Mouse (Mus musculus): Measurements from ENCODE around the gene Ranbp3l. TPM values are rescaled to one million over a fixed set of nuclear protein-coding genes. Genes with fewer than 3 reads are reported as not detected.

The Ranbp3l gene
- polyA plus RNA-seq, 1 experiment from 2014 or later, result 7.7 TPM

- ChIA-PET POLR2A (interaction anchor here (0.7 to 1.4 kb wide), 2 partner anchors 16 to 23 kb away, joined by 3 to 4 read pairs; no protein-coding TSS in a partner anchor), CTCF (interaction anchor here (1.8 kb wide), 1 partner anchor 11 kb away, joined by 5 read pairs; no protein-coding TSS in a partner anchor)
- in situ Hi-C loops (cut with MboI; ENCODE audit: low pct_unique_long_range_greater_than_20kb), result no loop called here
- no peaks in the 10 kb centered on the region for H3K27me3 ChIP-seq
- no peak for TF ChIP-seq CTCF (IDR thresholded peaks at IDR 0.05)
- ATAC-seq (no peak), DNase-seq (ENCODE audit: low read depth, low spot score) (no peak)
Observed at GRCm38 (mm10) chr15:9079626-9080025, 111.9 kb downstream of the Ranbp3l start.

GRCm38 (mm10) chr15:9080206-9080605 lies 112.5 kb downstream of the Ranbp3l start:
- POLR2A ChIA-PET, result no interaction called here
- CTCF ChIA-PET, result interaction anchor here (1.8 kb wide), 2 partner anchors 9 to 12 kb away, joined by 5 read pairs; no protein-coding TSS in a partner anchor
- in situ Hi-C loops (cut with MboI; ENCODE audit: low pct_unique_long_range_greater_than_20kb), result no loop called here

GRCm38 (mm10) chr15:9081294-9081693 lies 113.5 kb downstream of the Ranbp3l start:
- DNase-seq (ENCODE audit: low read depth, low spot score) (no peak), ATAC-seq (no peak)
- no peak for TF ChIP-seq CTCF (IDR thresholded peaks at IDR 0.05)
- in situ Hi-C loops (cut with MboI; ENCODE audit: low pct_unique_long_range_greater_than_20kb), result no loop called here
- ChIA-PET POLR2A (no interaction called here), CTCF (interaction anchor here (1.8 kb wide), 1 partner anchor 8 kb away, joined by 5 read pairs; no protein-coding TSS in a partner anchor)
- no peaks in the 10 kb centered on the region for H3K27me3 ChIP-seq

More at GRCm38 (mm10) chr15:9080206-9080605, 112.5 kb downstream of the Ranbp3l start:
- DNase-seq (ENCODE audit: low read depth, low spot score) (no peak), ATAC-seq (no peak)
- TF ChIP-seq CTCF (IDR thresholded peaks at IDR 0.05), result no peak
- H3K27me3 ChIP-seq, result no peaks in the 10 kb centered on the region

GRCm38 (mm10) chr15:9082753-9083152 lies 115.0 kb downstream of the Ranbp3l start:
- ChIA-PET POLR2A (no interaction called here), CTCF (interaction anchor here (1.4 kb wide), 1 partner anchor 9 kb away, joined by 5 read pairs; no protein-coding TSS in a partner anchor)
- in situ Hi-C loops (cut with MboI; ENCODE audit: low pct_unique_long_range_greater_than_20kb), result no loop called here
- no peak for TF ChIP-seq CTCF (IDR thresholded peaks at IDR 0.05)
- no peak for ATAC-seq
- no peak for DNase-seq (ENCODE audit: low read depth, low spot score)
- no peaks in the 10 kb centered on the region for H3K27me3 ChIP-seq

- no peaks in the 10 kb centered on the region for H3K27me3 ChIP-seq
- ATAC-seq, result no peak
- no peak for DNase-seq (ENCODE audit: low read depth, low spot score)
- CTCF ChIA-PET, result interaction anchor here (1.1 kb wide), 1 partner anchor 10 kb away, joined by 4 read pairs; no protein-coding TSS in a partner anchor
- no peak for TF ChIP-seq CTCF (IDR thresholded peaks at IDR 0.05)
- POLR2A ChIA-PET, result no interaction called here
- in situ Hi-C loops (cut with MboI; ENCODE audit: low pct_unique_long_range_greater_than_20kb), result no loop called here
Observed at GRCm38 (mm10) chr15:9086813-9087212, 119.1 kb downstream of the Ranbp3l start.

GRCm38 (mm10) chr15:9087421-9087820 lies 119.7 kb downstream of the Ranbp3l start:
- ATAC-seq, result no peak
- no peak for DNase-seq (ENCODE audit: low read depth, low spot score)
- ChIA-PET POLR2A (no interaction called here), CTCF (interaction anchor here (1.7 kb wide), 1 partner anchor 14 kb away, joined by 4 read pairs; no protein-coding TSS in a partner anchor)
- in situ Hi-C loops (cut with MboI; ENCODE audit: low pct_unique_long_range_greater_than_20kb), result no loop called here
- H3K27me3 ChIP-seq, result no peaks in the 10 kb centered on the region
- TF ChIP-seq CTCF (IDR thresholded peaks at IDR 0.05), result no peak

GRCm38 (mm10) chr15:9087895-9088682 lies 120.3 kb downstream of the Ranbp3l start:
- TF ChIP-seq CTCF (IDR thresholded peaks at IDR 0.05), result no peak
- ATAC-seq (no peak), DNase-seq (ENCODE audit: low read depth, low spot score) (no peak)
- in situ Hi-C loops (cut with MboI; ENCODE audit: low pct_unique_long_range_greater_than_20kb), result no loop called here
- H3K27me3 ChIP-seq, result no peaks in the 10 kb centered on the region
- POLR2A ChIA-PET, result no interaction called here
- CTCF ChIA-PET, result interaction anchor here (1.7 kb wide), 1 partner anchor 13 kb away, joined by 4 read pairs; no protein-coding TSS in a partner anchor

GRCm38 (mm10) chr15:9088683-9089072 lies 120.9 kb downstream of the Ranbp3l start:
- in situ Hi-C loops (cut with MboI; ENCODE audit: low pct_unique_long_range_greater_than_20kb), result no loop called here
- ChIA-PET POLR2A (no interaction called here), CTCF (interaction anchor here (1.7 to 1.8 kb wide), 2 partner anchors 8 to 12 kb away, joined by 4 to 5 read pairs; no protein-coding TSS in a partner anchor)
- DNase-seq (ENCODE audit: low read depth, low spot score), result no peak
- TF ChIP-seq CTCF (IDR thresholded peaks at IDR 0.05), result no peak
- no peaks in the 10 kb centered on the region for H3K27me3 ChIP-seq
- no peak for ATAC-seq

GRCm38 (mm10) chr15:9089136-9089720 lies 121.5 kb downstream of the Ranbp3l start:
- DNase-seq (ENCODE audit: low read depth, low spot score) (no peak), ATAC-seq (no peak)
- no peaks in the 10 kb centered on the region for H3K27me3 ChIP-seq
- no peak for TF ChIP-seq CTCF (IDR thresholded peaks at IDR 0.05)
- in situ Hi-C loops (cut with MboI; ENCODE audit: low pct_unique_long_range_greater_than_20kb), result no loop called here
- ChIA-PET POLR2A (no interaction called here), CTCF (interaction anchor here (1.0 to 1.8 kb wide), 3 partner anchors 8 to 13 kb away, joined by 3 to 5 read pairs (median 4); no protein-coding TSS in a partner anchor)

- CTCF ChIA-PET, result no interaction called here
- H3K27me3 ChIP-seq, result no peaks in the 10 kb centered on the region
- DNase-seq (ENCODE audit: low read depth, low spot score) (no peak), ATAC-seq (no peak)
- in situ Hi-C loops (cut with MboI; ENCODE audit: low pct_unique_long_range_greater_than_20kb), result no loop called here
- no peak for TF ChIP-seq CTCF (IDR thresholded peaks at IDR 0.05)
- POLR2A ChIA-PET, result no interaction called here
Observed at GRCm38 (mm10) chr15:9090662-9091061, 122.9 kb downstream of the Ranbp3l start.

All from Patski (cell line).